Mouse (Mus musculus) heart, postnatal 0 days (tissue): ENCODE results near the gene Rapgef1.

Experiments
- CTCF ChIP-seq: IDR thresholded peaks from 2 replicates; pipeline ENCODE4 v1.5.1; 2016; ENCODE audit warnings: antibody characterized with exemption, control low read depth, low read depth
- EP300 ChIP-seq: IDR thresholded peaks from 2 replicates; pipeline ENCODE4 v1.6.1; 2016; ENCODE audit warnings: antibody characterized with exemption, low read depth

GRCm38 (mm10) chr2:29628186-29628585 lies 8.7 kb downstream of the Rapgef1 start:
- TF ChIP-seq CTCF (no peak), EP300 (no peak)
